Mouse (Mus musculus) cerebellum, adult 2 months (tissue): ENCODE data around the gene Med21.

Source experiments
- CTCF ChIP-seq: fragments of 200-500 bp; IDR thresholded peaks from 2 replicates; pipeline ENCODE4 v1.5.1; 2011; ENCODE audit warnings: low read depth, mild to moderate bottlenecking, control low read depth, low read length, moderate library complexity, borderline replicate concordance; ENCODE audit not compliant: insufficient read depth
- POLR2A ChIP-seq: fragments of 200-500 bp; IDR thresholded peaks from 2 replicates; pipeline ENCODE4 v1.6.1; 2011; ENCODE audit warnings: low read length, control low read depth, borderline replicate concordance; ENCODE audit not compliant: insufficient read depth

GRCm38 (mm10) chr6:146629781-146630756 lies 12.3 kb upstream of the Med21 start:
- TF ChIP-seq CTCF (no peak), POLR2A (no peak)
